Mouse (Mus musculus): ENCODE data around the gene Btbd19.
A peak's percentile ranks its signal among the peaks of the same experiment; 100 is the strongest.

Gene Btbd19

GRCm38 (mm10) chr4:117125348-117125909 is at the start of gene Btbd19:
TSS of gene Btbd19 (minus strand) at chr4:117125725.
- peak; percentile 39 for DNase-seq

DNA sequence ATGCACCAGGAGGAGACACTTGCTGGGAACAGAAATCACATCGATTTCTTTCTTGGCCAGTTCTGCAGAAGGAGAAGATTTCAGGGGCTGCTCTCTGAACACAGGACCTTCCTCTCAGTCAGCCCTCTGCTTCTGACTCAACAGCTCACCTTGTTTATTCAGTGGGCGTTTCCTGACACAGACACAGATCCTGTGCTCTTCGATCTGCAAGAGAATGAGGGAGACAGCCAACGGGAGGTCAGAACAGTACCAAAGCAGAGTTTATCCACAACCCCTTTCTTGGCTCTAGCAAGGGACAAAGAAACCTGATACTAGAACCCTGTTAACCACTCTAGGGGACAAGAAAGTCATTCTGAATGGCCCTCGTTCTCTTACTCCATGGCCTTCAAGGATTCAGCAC is 44.4 kb upstream of the Btbd19 start:
- no peak for DNase-seq

DNA sequence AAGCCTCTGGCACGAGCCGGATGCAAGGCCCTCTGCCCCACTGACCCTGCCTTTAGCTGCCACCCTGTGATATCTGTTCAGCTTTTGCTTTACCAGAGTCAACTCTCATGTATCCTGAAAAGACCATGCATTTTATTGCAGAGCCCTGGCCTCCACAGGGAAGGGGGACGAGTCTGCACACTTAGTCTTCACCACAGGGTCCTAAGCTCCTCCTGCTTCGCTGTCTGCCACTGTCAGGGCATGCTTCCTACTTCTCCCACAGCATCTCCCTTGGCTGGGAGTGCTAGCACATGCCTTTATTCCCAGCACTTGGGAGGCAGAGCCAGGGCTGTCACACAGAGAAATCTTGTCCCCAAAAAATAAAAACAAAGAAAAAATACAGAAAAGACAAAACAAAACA is 35.7 kb upstream of the Btbd19 start:
- DNase-seq: no peak

GRCm38 (mm10) chr4:117159666-117160065 is 34.1 kb upstream of the Btbd19 start:
- no peak for DNase-seq

DNA sequence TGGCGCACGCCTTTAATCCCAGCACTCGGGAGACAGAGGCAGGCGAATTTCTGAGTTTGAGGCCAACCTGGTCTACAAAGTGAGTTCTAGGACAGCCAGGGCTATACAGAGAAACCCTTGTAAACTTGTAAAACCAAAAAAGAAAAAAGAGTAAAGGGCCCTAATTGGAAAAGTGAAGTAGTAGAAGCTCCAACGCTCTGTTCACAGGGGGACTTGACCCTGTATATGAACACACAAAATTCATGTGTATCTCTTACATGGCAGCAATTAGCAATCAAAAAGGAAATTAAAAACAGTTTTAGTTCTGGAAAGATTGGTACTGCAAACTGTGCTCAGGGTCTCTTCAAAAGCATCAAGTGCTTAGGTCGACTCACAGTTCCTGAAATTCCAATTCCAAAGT is 30.8 kb upstream of the Btbd19 start:
- DNase-seq: no peak

GRCm38 (mm10) chr4:117155792-117156355 is 30.3 kb upstream of the Btbd19 start, which contains the start of gene Rps8:
TSS of gene Rps8 (minus strand) at chr4:117156243.
- peak; percentile 86 for DNase-seq

- DNase-seq: no peak
These were observed 29.7 kb upstream of the Btbd19 start for GRCm38 (mm10) chr4:117155020-117155791.

DNA sequence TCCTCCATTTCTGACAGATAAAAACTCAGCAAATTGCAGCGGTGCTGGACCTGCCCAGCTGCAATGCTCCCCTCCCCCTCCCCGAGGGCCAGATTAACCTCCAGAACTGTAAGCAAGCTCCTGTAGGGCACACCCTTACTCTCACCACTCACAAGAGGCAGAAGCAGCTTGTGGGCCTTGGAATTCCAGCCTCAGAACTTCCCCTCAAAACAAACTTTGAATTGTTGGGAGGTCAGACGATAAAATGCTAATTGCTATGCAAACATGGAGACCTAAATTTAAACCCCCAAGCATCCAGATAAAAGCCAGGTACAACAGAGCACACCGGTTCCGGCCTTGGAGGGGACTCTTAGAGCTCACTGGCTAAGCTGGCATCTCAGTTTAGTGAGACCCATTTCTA is 27.2 kb upstream of the Btbd19 start:
- DNase-seq: no peak

GRCm38 (mm10) chr4:117151416-117151815 is 25.9 kb upstream of the Btbd19 start:
- DNase-seq: no peak

DNA sequence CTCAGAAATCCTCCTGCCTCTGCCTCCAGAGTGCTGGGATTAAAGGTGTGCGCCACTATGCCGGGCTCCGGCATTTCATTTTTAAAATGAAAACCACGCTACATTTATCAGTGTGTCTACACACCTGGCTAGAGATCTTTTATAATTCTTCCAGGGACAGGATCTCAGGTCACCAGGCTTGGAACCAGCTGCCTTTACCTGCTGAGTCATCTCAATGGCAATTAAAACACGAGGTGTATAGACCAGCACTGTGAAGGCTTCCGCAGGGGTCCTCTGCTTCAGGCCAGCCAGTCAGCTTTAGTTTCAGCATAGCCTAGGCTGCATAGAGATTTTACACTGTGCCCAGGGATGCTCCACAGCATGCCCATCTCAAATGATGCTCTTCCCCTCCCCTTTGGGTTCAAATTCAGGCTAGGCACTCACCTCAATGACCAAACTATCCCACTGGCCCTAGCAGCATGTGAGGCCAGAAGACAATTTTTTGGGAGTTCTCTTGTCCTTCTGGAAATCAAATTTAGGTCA is 24.7 kb upstream of the Btbd19 start:
- no peak for DNase-seq

- DNase-seq: no peak
These were observed 24.0 kb upstream of the Btbd19 start for GRCm38 (mm10) chr4:117149291-117150211.

DNA sequence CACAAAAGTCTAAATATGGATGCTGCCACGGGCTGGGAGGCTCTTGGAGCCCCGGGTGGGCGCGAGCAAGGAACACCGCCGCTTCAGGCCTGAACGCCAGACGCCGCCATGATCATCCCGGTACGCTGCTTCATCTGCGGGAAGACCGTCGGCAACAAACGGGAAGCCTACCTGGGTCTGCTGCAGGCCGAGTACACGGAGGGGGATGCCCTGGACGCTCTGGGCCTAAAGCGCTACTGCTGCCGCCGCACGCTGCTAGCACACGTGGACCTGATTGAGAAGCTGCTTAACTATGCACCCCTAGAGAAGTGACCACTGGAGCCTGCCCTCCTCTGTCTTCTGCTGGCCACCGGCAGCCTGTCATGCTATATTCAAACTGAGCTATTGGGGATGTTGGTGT is 23.3 kb upstream of the Btbd19 start:
- no peak for DNase-seq

- DNase-seq: no peak
These were observed 22.7 kb upstream of the Btbd19 start for GRCm38 (mm10) chr4:117148047-117148713.

DNA sequence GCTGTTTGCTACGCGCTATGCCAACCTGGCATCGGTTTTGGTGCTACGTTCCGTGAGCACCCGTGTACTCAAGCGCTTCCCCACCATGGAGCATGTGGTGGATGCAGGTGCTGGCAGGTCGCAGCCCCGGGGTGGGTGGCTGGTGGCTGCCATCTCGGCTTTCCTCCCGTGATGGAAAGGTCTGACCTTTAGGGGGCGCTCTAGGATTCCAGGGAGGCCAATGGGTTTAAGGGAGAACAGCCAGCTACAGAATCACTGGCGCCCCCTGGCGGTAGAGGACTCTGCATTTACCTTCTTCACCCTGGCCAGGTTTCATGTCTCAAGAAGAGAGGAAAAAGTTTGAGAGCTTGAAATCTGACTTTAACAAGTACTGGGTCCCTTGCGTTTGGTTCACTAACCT is 20.7 kb upstream of the Btbd19 start:
- DNase-seq: peak; percentile 87

- no peak for DNase-seq
These were observed 19.7 kb upstream of the Btbd19 start for GRCm38 (mm10) chr4:117145248-117145647.

GRCm38 (mm10) chr4:117143023-117143422 is 17.5 kb upstream of the Btbd19 start:
- DNase-seq: no peak

GRCm38 (mm10) chr4:117140613-117141012 is 15.1 kb upstream of the Btbd19 start:
- DNase-seq: no peak

DNA sequence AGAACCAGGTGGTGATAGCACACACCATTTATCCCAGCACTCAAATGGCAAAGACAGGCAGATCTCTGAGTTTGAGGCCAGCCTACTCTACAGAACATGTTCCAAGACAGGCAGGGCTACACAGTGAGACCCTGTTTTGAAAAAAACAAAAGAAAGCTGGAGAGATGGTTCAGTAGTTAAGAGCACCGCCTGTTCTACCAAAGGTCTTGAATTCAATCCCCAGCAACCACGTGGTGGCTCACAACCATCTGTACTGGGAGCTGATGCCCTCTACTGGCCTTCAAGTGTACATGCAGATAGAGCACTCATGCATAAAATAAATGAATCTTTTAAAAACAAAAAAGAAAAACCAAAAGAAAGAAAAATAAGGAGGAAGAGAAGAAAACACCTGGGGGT is 13.7 kb upstream of the Btbd19 start:
- DNase-seq: peak; percentile 54

GRCm38 (mm10) chr4:117138295-117139216 is 13.0 kb upstream of the Btbd19 start:
- DNase-seq: no peak

DNA sequence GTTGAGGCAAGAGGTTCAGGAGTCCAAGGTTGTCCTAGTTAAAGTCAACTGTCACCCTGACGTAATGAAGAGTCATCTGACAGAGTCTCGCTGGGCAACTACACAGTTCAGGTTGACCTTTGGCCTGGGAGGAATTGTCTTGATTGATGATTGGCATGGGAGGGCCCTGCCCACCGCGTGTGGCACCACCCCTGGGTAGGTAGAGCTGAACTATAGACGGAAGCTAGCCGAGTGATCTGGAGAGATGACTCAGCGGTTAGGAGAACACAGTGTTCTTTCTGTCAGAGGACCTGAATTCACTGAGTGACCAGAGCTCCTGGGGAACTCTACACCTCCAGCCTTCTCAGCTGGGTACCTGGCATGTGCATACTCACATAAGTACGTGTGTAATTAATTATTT is 10.5 kb upstream of the Btbd19 start:
- peak; percentile 97 for DNase-seq

GRCm38 (mm10) chr4:117134601-117134995 is 9.1 kb upstream of the Btbd19 start:
- DNase-seq: peak; percentile 29
